Mouse (Mus musculus) heart, adult 2 months (tissue): ENCODE measurements at regions not wholly inside any gene's neighbourhood (a gene's known extent, or its start where the extent isn't known, plus 50 kb on each side); places are given as distances from the start of the nearest gene placed in this dataset.

Experiments used
- CTCF ChIP-seq: fragments of 200-600 bp; IDR thresholded peaks from 2 replicates; pipeline ENCODE4 v1.8.1; 2022; ENCODE audit warnings: antibody characterized with exemption, mild to moderate bottlenecking, moderate library complexity
- POLR2A ChIP-seq: fragments of 200-500 bp; IDR thresholded peaks from 2 replicates; pipeline ENCODE4 v1.6.1; 2011; ENCODE audit warnings: mild to moderate bottlenecking, low read depth, low read length, control low read depth; ENCODE audit not compliant: insufficient read depth

DNA sequence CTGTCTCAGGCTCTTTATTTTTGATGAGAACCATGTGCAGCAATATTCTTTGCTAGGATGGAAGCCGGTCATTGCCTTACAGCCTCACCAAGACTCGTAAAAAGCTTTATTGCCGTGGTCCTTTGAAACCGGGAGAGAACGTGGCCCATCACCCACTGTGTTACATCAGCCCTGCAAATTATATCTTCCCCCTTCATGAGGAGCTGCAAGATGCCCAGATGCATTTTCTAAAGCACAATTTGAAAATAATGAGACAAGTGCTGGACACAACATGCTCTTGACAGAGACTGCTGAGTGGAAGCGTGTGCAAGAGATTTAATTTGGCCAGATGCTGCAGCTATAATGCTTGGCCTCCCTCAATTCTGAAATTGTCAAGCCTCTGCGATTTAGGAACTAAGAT is 389.2 kb upstream of the Dcn start:
- TF ChIP-seq CTCF (no peak), POLR2A (no peak)
